Mouse (Mus musculus) limb, embryonic 12.5 days (tissue): ENCODE data around the gene Hist1h2br. TPM values are rescaled to one million over a fixed set of nuclear protein-coding genes. Genes with fewer than 3 reads are reported as not detected.

Experiments
- microRNA-seq: library from miRNA; unstranded; fragments of <30 nt; microRNA quantifications from one replicate; pipeline ENCODE4, GENCODE M21; 2017
- polyA plus RNA-seq: library from polyadenylated mRNA; unstranded; fragments of >200 nt; fragmentation: Nextera tagmentation; extraction: Ambion mirVana; gene quantifications from 2 replicates; pipeline ENCODE4 v1.2.1, GENCODE M21; 2016

The Hist1h2br gene
- polyA plus RNA-seq, 1 experiment from 2014 or later = 46.0 TPM

Small RNA genes within 50 kb of the gene (microRNA-seq; reads per million reads assigned to microRNA genes)
- not detected for gene Gm19658
- not detected for gene Gm44346
- not detected for gene Gm44466

Other genes with a start within 250 kb of the Hist1h2br start
- gene Olfr1362, start 219.7 kb upstream of the Hist1h2br start, polyA plus RNA-seq = not detected in 2 replicates
- not detected in 2 replicates for gene Olfr11, start 191.2 kb upstream of the Hist1h2br start, polyA plus RNA-seq
- gene Olfr1361, start 170.4 kb upstream of the Hist1h2br start, polyA plus RNA-seq = not detected in 2 replicates
- gene Olfr1360, start 156.3 kb upstream of the Hist1h2br start, polyA plus RNA-seq = not detected in 2 replicates
- gene Olfr1359, start 135.6 kb upstream of the Hist1h2br start, polyA plus RNA-seq = not detected in 2 replicates
- 4.6 and 6.2 TPM in 2 replicates for gene Hist1h2bl, start 117.6 kb upstream of the Hist1h2br start, polyA plus RNA-seq
- gene Hist1h2ai, start 117.3 kb upstream of the Hist1h2br start, polyA plus RNA-seq = 55.1 and 62.4 TPM in 2 replicates
- gene Hist1h3h, start 116.1 kb upstream of the Hist1h2br start, polyA plus RNA-seq = 16.0 and 36.8 TPM in 2 replicates
- gene Hist1h2bm, start 111.7 kb upstream of the Hist1h2br start, polyA plus RNA-seq = 8.4 and 8.9 TPM in 2 replicates
- 0.88 and 0.99 TPM in 2 replicates for gene Hist1h4j, start 98.7 kb upstream of the Hist1h2br start, polyA plus RNA-seq
- gene Hist1h4k, start 83.2 kb upstream of the Hist1h2br start, polyA plus RNA-seq = 5.4 and 11.3 TPM in 2 replicates
- gene Hist1h2ak, start 79.9 kb upstream of the Hist1h2br start, polyA plus RNA-seq = 51.3 and 71.5 TPM in 2 replicates
- gene Hist1h2bn, start 79.6 kb upstream of the Hist1h2br start, polyA plus RNA-seq = 8.0 and 9.8 TPM in 2 replicates
- 40.4 and 49.4 TPM in 2 replicates for gene Hist1h1b, start 53.1 kb upstream of the Hist1h2br start, polyA plus RNA-seq
- 163 and 202 TPM in 2 replicates for gene Hist1h3i, start 50.4 kb upstream of the Hist1h2br start, polyA plus RNA-seq
- gene Hist1h2an, start 46.5 kb upstream of the Hist1h2br start, polyA plus RNA-seq = 16.8 and 19.0 TPM in 2 replicates
- gene Hist1h2bp, start 46.3 kb upstream of the Hist1h2br start, polyA plus RNA-seq = 1.5 and 3.9 TPM in 2 replicates
- gene Hist1h2bq, start 23.5 kb upstream of the Hist1h2br start, polyA plus RNA-seq = 36.6 and 45.0 TPM in 2 replicates
- not detected in 2 replicates for gene Hist1h2ao, start 23.3 kb upstream of the Hist1h2br start, polyA plus RNA-seq
- not detected in 2 replicates for gene Hist1h4m, start 22.0 kb upstream of the Hist1h2br start, polyA plus RNA-seq
- gene Hist1h4n, start 1.5 kb upstream of the Hist1h2br start, polyA plus RNA-seq = 21.2 and 21.3 TPM in 2 replicates
- 6,267 and 7,120 TPM in 2 replicates for gene Hist1h2ap, start 236 bp upstream of the Hist1h2br start, polyA plus RNA-seq
- 23.2 and 25.2 TPM in 2 replicates for gene Zfp184, start 111.4 kb downstream of the Hist1h2br start, polyA plus RNA-seq
- 0.30 and 0.32 TPM in 2 replicates for gene Pom121l2, start 147.5 kb downstream of the Hist1h2br start, polyA plus RNA-seq
- 1.2 TPM in 2 replicates for gene Prss16, start 176.0 kb downstream of the Hist1h2br start, polyA plus RNA-seq
- 24.8 and 50.4 TPM in 2 replicates for gene Hist1h2ah, start 201.8 kb downstream of the Hist1h2br start, polyA plus RNA-seq
- 21.0 and 25.9 TPM in 2 replicates for gene Hist1h2bk, start 202.1 kb downstream of the Hist1h2br start, polyA plus RNA-seq
- gene Hist1h4i, start 207.6 kb downstream of the Hist1h2br start, polyA plus RNA-seq = 30.3 and 34.1 TPM in 2 replicates
- 119 and 120 TPM in 2 replicates for gene Hist1h2ag, start 209.2 kb downstream of the Hist1h2br start, polyA plus RNA-seq
- gene Hist1h2bj, start 209.5 kb downstream of the Hist1h2br start, polyA plus RNA-seq = 26.1 and 28.8 TPM in 2 replicates